Mouse (Mus musculus) embryonic facial prominence, embryonic 12.5 days (tissue): ENCODE measurements around the gene Gm11634. TPM values are rescaled to one million over a fixed set of nuclear protein-coding genes. Genes with fewer than 3 reads are reported as not detected.
"Not testable (repeated sequence)": the region's sequence is repeated elsewhere in the genome, so short reads cannot be mapped to it uniquely, and the experiment has no call there.

Source experiments
- ATAC-seq: fragments of 200-750 bp; cut with Nextera tagmentation; 2 replicates; pipeline ENCODE4 v1.8.0; 2017; ENCODE audit not compliant: insufficient number of reproducible peaks, insufficient read depth, low FRiP score, low TSS enrichment
- H3K27ac ChIP-seq: fragments of 300-500 bp; sonication (generic); 2 replicates; pipeline ENCODE4 v1.5.1; 2016; ENCODE audit warnings: mild to moderate bottlenecking
- H3K27me3 ChIP-seq: fragments of 300-500 bp; sonication (generic); 2 replicates; pipeline ENCODE4 v1.6.1; 2016; ENCODE audit warnings: mild to moderate bottlenecking, moderate library complexity
- H3K36me3 ChIP-seq: fragments of 300-500 bp; sonication (generic); 2 replicates; pipeline ENCODE4 v1.6.1; 2016; ENCODE audit warnings: mild to moderate bottlenecking
- H3K4me1 ChIP-seq: fragments of 300-500 bp; sonication (generic); 2 replicates; pipeline ENCODE4 v1.6.1; 2016
- H3K4me2 ChIP-seq: fragments of 300-500 bp; sonication (generic); replicated peaks from 2 replicates; pipeline ENCODE4 v1.6.1; 2016; ENCODE audit warnings: mild to moderate bottlenecking, moderate library complexity
- H3K4me3 ChIP-seq: fragments of 300-500 bp; sonication (generic); 2 replicates; pipeline ENCODE4 v1.5.1; 2016; ENCODE audit warnings: mild to moderate bottlenecking
- H3K9ac ChIP-seq: fragments of 300-500 bp; sonication (generic); 2 replicates; pipeline ENCODE4 v1.6.1; 2016; ENCODE audit warnings: mild to moderate bottlenecking, moderate library complexity
- H3K9me3 ChIP-seq: fragments of 300-500 bp; sonication (generic); 2 replicates; pipeline ENCODE4 v1.6.1; 2016; ENCODE audit warnings: mild to moderate bottlenecking, moderate library complexity
- WGBS: fragments of 180-500 bp; shearing (Covaris S2); methylation state at CpG from one replicate; pipeline ENCODE4 v1.1.7; 2016; 5-methylcytosine and 5-hydroxymethylcytosine counted together
- polyA plus RNA-seq: library from polyadenylated mRNA; unstranded; fragments of >200 nt; fragmentation: Nextera tagmentation; extraction: Ambion mirVana; gene quantifications from 2 replicates; pipeline ENCODE4 v1.2.1, GENCODE M21; 2016

Gene Gm11634
- not detected in 2 replicates for polyA plus RNA-seq

- ATAC-seq = no peak
- WGBS = 77% methylated on average over 6 of the region's 6 CpGs
- H3K4me3 ChIP-seq = no peak within 1 kb of the TSS
Observed at GRCm38 (mm10) chr11:101599156-101599555, at the start of gene Gm11634. Gm11634 (minus strand) TSS chr11:101599256.

GRCm38 (mm10) chr11:101647093-101647492 lies 48.0 kb upstream of the Gm11634 start:
- WGBS = 94% methylated on average over 10 of the region's 10 CpGs
- not testable (repeated sequence) for H3K4me2 ChIP-seq, ATAC-seq, H3K9me3 ChIP-seq, H3K4me3 ChIP-seq, H3K4me1 ChIP-seq, H3K27ac ChIP-seq, H3K36me3 ChIP-seq, H3K27me3 ChIP-seq
- 0 out of 2 replicates have a peak overlapping the region, but pooled peaks have one; percentile 40 for H3K9ac ChIP-seq

More at GRCm38 (mm10) chr11:101599156-101599555, at the start of gene Gm11634:
- Histone ChIP-seq H3K36me3 (no peaks in the 10 kb centered on the region), H3K4me1 (no peaks in the 10 kb centered on the region), H3K9ac (no peak within 1 kb of the TSS), H3K27ac (no peak within 1 kb of the TSS), H3K27me3 (no peaks in the 10 kb centered on the region), H3K4me2 (no peak within 1 kb of the TSS), H3K9me3 (no peaks in the 10 kb centered on the region)

GRCm38 (mm10) chr11:101646283-101646794 lies 47.3 kb upstream of the Gm11634 start:
- WGBS = 12% methylated on average over 16 of the region's 16 CpGs
- ATAC-seq, H3K9me3 ChIP-seq, H3K4me1 ChIP-seq, H3K27me3 ChIP-seq, H3K36me3 ChIP-seq: not testable (repeated sequence)
- Histone ChIP-seq H3K27ac (peak overlapping the region; percentile 92), H3K4me2 (peak overlapping the region; percentile 40), H3K9ac (peak overlapping the region; percentile 40), H3K4me3 (peak overlapping the region; percentile 23)

GRCm38 (mm10) chr11:101645411-101646282 lies 46.6 kb upstream of the Gm11634 start:
- Histone ChIP-seq H3K27ac (peak overlapping the region; percentile 92), H3K9ac (peak overlapping the region; percentile 40), H3K4me2 (peak overlapping the region; percentile 40), H3K4me3 (peak overlapping the region; percentile 23)
- under 1% methylated on average over 43 of the region's 56 CpGs for WGBS
- H3K27me3 ChIP-seq, H3K36me3 ChIP-seq, H3K9me3 ChIP-seq, H3K4me1 ChIP-seq: not testable (repeated sequence)
- peak; percentile 86 for ATAC-seq

GRCm38 (mm10) chr11:101645043-101645410 lies 46.0 kb upstream of the Gm11634 start:
- 1% methylated on average over 4 of the region's 4 CpGs for WGBS
- H3K27ac ChIP-seq = not testable (repeated sequence)

GRCm38 (mm10) chr11:101644591-101644990 lies 45.5 kb upstream of the Gm11634 start:
- H3K36me3 ChIP-seq = no peaks in the 10 kb centered on the region
- no peaks in the 10 kb centered on the region for H3K27me3 ChIP-seq
- H3K9me3 ChIP-seq = no peaks in the 10 kb centered on the region
- ATAC-seq = no peak
- H3K4me2 ChIP-seq = no peak overlapping the region
- H3K27ac ChIP-seq = no peak overlapping the region
- H3K9ac ChIP-seq = no peak overlapping the region
- 55% methylated on average over 3 of the region's 3 CpGs for WGBS
- peaks cover 7% of the 10 kb centered on the region; the same call in 1 of the 2 replicates for H3K4me1 ChIP-seq
- H3K4me3 ChIP-seq = no peak overlapping the region

More at GRCm38 (mm10) chr11:101645043-101645410, 46.0 kb upstream of the Gm11634 start:
- not testable (repeated sequence) for H3K4me3 ChIP-seq, H3K36me3 ChIP-seq, H3K4me2 ChIP-seq, ATAC-seq, H3K9ac ChIP-seq, H3K4me1 ChIP-seq, H3K9me3 ChIP-seq, H3K27me3 ChIP-seq

- Histone ChIP-seq H3K4me3 (no peak overlapping the region), H3K9me3 (no peaks in the 10 kb centered on the region), H3K27me3 (no peaks in the 10 kb centered on the region), H3K27ac (no peak overlapping the region), H3K4me2 (no peak overlapping the region), H3K36me3 (no peaks in the 10 kb centered on the region), H3K4me1 (peaks cover 7% of the 10 kb centered on the region; the same call in 1 of the 2 replicates), H3K9ac (no peak overlapping the region)
- no peak for ATAC-seq
- 54% methylated on average over 5 of the region's 5 CpGs for WGBS
Observed at GRCm38 (mm10) chr11:101642931-101643330, 43.9 kb upstream of the Gm11634 start.

- 5% methylated on average over 15 of the region's 26 CpGs for WGBS
- Histone ChIP-seq H3K27ac (peak overlapping the region; percentile 77), H3K4me2 (peak overlapping the region; percentile 44; the same call in 1 of the 2 replicates)
- peak; percentile 86 for ATAC-seq
- H3K36me3 ChIP-seq, H3K27me3 ChIP-seq, H3K4me1 ChIP-seq, H3K4me3 ChIP-seq, H3K9ac ChIP-seq, H3K9me3 ChIP-seq: not testable (repeated sequence)
Observed at GRCm38 (mm10) chr11:101641710-101642642, 42.9 kb upstream of the Gm11634 start.

- peak overlapping the region; percentile 44 for H3K4me2 ChIP-seq
- peak overlapping the region; percentile 77 for H3K27ac ChIP-seq
- not testable (repeated sequence) for H3K9me3 ChIP-seq, H3K4me1 ChIP-seq, H3K27me3 ChIP-seq, H3K36me3 ChIP-seq
- 6% methylated on average over 53 of the region's 53 CpGs for WGBS
- H3K9ac ChIP-seq = peak overlapping the region; percentile 36; the same call in 1 of the 2 replicates
- H3K4me3 ChIP-seq = peak overlapping the region; percentile 28
- peak; percentile 57 for ATAC-seq
Observed at GRCm38 (mm10) chr11:101640857-101641709, 42.0 kb upstream of the Gm11634 start.

GRCm38 (mm10) chr11:101639761-101640160 lies 40.7 kb upstream of the Gm11634 start:
- H3K36me3 ChIP-seq = peaks cover 8% of the 10 kb centered on the region

GRCm38 (mm10) chr11:101635660-101636059 lies 36.6 kb upstream of the Gm11634 start:
- 72% methylated on average over 10 of the region's 10 CpGs for WGBS
- no peak overlapping the region for H3K9ac ChIP-seq
- H3K27ac ChIP-seq = no peak overlapping the region
- H3K4me2 ChIP-seq = no peak overlapping the region
- no peak overlapping the region for H3K4me3 ChIP-seq
- peaks cover 20% of the 10 kb centered on the region for H3K36me3 ChIP-seq
- no peaks in the 10 kb centered on the region for H3K9me3 ChIP-seq
- ATAC-seq = no peak
- no peaks in the 10 kb centered on the region for H3K4me1 ChIP-seq
- H3K27me3 ChIP-seq = no peaks in the 10 kb centered on the region

More at GRCm38 (mm10) chr11:101639761-101640160, 40.7 kb upstream of the Gm11634 start:
- H3K27ac ChIP-seq = no peak overlapping the region
- H3K4me2 ChIP-seq = no peak overlapping the region
- peaks cover 7% of the 10 kb centered on the region; the same call in 1 of the 2 replicates for H3K4me1 ChIP-seq
- no peaks in the 10 kb centered on the region for H3K9me3 ChIP-seq
- no peaks in the 10 kb centered on the region for H3K27me3 ChIP-seq
- WGBS = 83% methylated on average over 4 of the region's 4 CpGs
- no peak overlapping the region for H3K4me3 ChIP-seq
- no peak overlapping the region for H3K9ac ChIP-seq
- ATAC-seq = no peak
